Mouse (Mus musculus) liver, embryonic 14.5 days (tissue): ENCODE data around the gene 4930402H24Rik. TPM values are rescaled to one million over a fixed set of nuclear protein-coding genes. Genes with fewer than 3 reads are reported as not detected.

Source experiments
- ATAC-seq: fragments of 200-750 bp; cut with Nextera tagmentation; 2 replicates; pipeline ENCODE4 v1.8.0; 2017; ENCODE audit warnings: moderate number of reproducible peaks, mild to moderate bottlenecking, moderate library complexity; ENCODE audit not compliant: insufficient read depth
- DNase-seq, 3 experiments: peaks; one replicate each; pipeline ENCODE4 v3.0.0-alpha.2; 2012 to 2013; ENCODE audit warnings: low read depth in 3 of 3, low spot score in 3 of 3
- H3K27ac ChIP-seq: fragments of 300-500 bp; sonication (generic); 2 replicates; pipeline ENCODE4 v1.5.1; 2014; ENCODE audit warnings: moderate library complexity, mild to moderate bottlenecking, control low read depth, inconsistent platforms
- H3K27me3 ChIP-seq: fragments of 300-500 bp; sonication (generic); 2 replicates; pipeline ENCODE4 v1.6.1; 2014; ENCODE audit warnings: mild to moderate bottlenecking, low read length, moderate library complexity; ENCODE audit not compliant: control insufficient read depth, insufficient read depth
- H3K36me3 ChIP-seq: fragments of 300-500 bp; sonication (generic); replicated peaks from 2 replicates; pipeline ENCODE4 v1.6.1; 2014; ENCODE audit warnings: low read depth; ENCODE audit not compliant: control insufficient read depth, insufficient read depth
- H3K4me1 ChIP-seq, 2 experiments: fragments of 200-500 bp in 1 of 2; fragments of 300-500 bp in 1 of 2; sonication (generic) in 1 of 2; replicated peaks; 2 replicates each; pipeline ENCODE4 v1.6.1; 2012 to 2014; ENCODE audit warnings: antibody characterized with exemption in 1 of 2, inconsistent platforms in 1 of 2, low read length in 1 of 2; ENCODE audit not compliant: control insufficient read depth in 2 of 2, insufficient read depth in 2 of 2
- H3K4me2 ChIP-seq: fragments of 300-500 bp; sonication (generic); 2 replicates; pipeline ENCODE4 v1.6.1; 2014; ENCODE audit warnings: low read depth, mild to moderate bottlenecking, control low read depth, moderate library complexity
- H3K4me3 ChIP-seq, 2 experiments: fragments of 200-500 bp in 1 of 2; fragments of 300-500 bp in 1 of 2; sonication (generic) in 1 of 2; 2 replicates each; pipeline ENCODE4 v1.5.1; 2012 to 2014; ENCODE audit warnings: low read depth in 2 of 2, low read length in 2 of 2, mild to moderate bottlenecking in 2 of 2, control low read depth in 1 of 2, inconsistent platforms in 1 of 2, moderate library complexity in 1 of 2; ENCODE audit not compliant: insufficient read depth in 1 of 2
- H3K9ac ChIP-seq: fragments of 300-500 bp; sonication (generic); replicated peaks from 2 replicates; pipeline ENCODE4 v1.6.1; 2014; ENCODE audit warnings: mild to moderate bottlenecking, control low read depth, moderate library complexity
- H3K9me3 ChIP-seq: fragments of 300-500 bp; sonication (generic); 2 replicates; pipeline ENCODE4 v1.6.1; 2016; ENCODE audit warnings: low read length, mixed read lengths; ENCODE audit not compliant: control insufficient read depth
- CTCF ChIP-seq: IDR thresholded peaks from 2 replicates; pipeline ENCODE4 v1.5.1; 2016; ENCODE audit warnings: antibody characterized with exemption, low read depth, control low read depth
- EP300 ChIP-seq: IDR thresholded peaks from 2 replicates; pipeline ENCODE4 v1.6.1; 2016; ENCODE audit warnings: antibody characterized with exemption, low read depth
- WGBS: fragments of 180-500 bp; shearing (Covaris S2); extraction: QIAGEN DNeasy Blood & Tissue Kit; methylation state at CpG from one replicate; pipeline ENCODE4 v1.1.7; 2014; ENCODE audit not compliant: insufficient replicate concordance; 5-methylcytosine and 5-hydroxymethylcytosine counted together
- polyA plus RNA-seq, 2 experiments: library from polyadenylated mRNA; depleted of rRNA in 1 of 2; stranded (reverse) in 1 of 2; unstranded in 1 of 2; fragments of >200 nt; fragmentation: Nextera tagmentation in 1 of 2; extraction: Ambion mirVana in 1 of 2; gene quantifications; 2 replicates each; pipeline versions ENCODE4 v1.2.1 to v1.2.3; 2012 to 2014

4930402H24Rik gene
- polyA plus RNA-seq, 2 experiments: 4.4 to 6.9 TPM

DNA sequence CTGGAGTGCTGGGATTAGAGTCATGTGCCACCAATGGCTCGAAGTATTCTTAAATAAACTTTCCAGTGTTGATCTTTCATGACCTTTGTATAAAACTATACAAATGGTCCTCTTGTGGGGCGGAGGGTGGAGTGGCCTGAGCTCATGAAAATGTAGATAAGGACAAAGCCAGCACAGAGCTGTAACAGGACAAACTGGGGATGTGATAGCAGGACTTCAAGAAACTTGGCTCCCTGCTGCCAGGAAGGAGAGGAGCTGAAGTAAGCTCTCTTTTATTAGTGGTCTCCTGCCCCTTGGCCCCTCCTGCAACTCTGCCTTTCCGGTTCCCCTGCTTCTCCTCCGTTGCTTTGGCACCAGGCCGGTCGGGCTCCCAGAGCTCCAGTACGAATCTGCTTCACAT, 129.6 kb downstream of the 4930402H24Rik start:
- Histone ChIP-seq H3K9me3 (no peaks in the 10 kb centered on the region), H3K4me2 (no peak overlapping the region), H3K27ac (no peak overlapping the region), H3K27me3 (no peaks in the 10 kb centered on the region), H3K4me3 (no peak overlapping the region), H3K4me1 (no peaks in the 10 kb centered on the region), H3K36me3 (no peaks in the 10 kb centered on the region), H3K9ac (no peak overlapping the region)
- DNase-seq: no peak
- WGBS: 73% methylated on average over 7 of the region's 7 CpGs
- TF ChIP-seq CTCF (no peak), EP300 (no peak)
- ATAC-seq: no peak

DNA sequence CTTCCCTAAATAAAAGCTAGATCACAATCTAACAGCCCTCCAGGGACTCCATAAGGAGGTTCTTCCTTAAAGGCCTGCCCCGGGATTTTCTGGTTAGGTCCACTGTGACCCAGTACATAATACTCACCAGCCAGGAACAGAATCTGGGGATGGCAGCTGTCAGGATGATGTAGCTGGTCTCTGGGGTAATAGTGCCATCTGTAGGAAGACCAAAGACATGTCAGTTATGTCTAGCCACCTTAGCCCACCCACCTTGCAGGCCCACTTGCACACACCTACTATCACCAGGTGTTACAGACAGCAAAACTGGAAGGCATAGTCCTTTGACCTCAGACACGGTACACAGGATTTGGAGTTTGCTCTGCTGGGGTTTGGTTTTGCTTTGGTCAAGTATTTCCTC, 138.7 kb downstream of the 4930402H24Rik start:
- Histone ChIP-seq H3K4me3 (no peak overlapping the region), H3K9me3 (no peaks in the 10 kb centered on the region), H3K27me3 (no peaks in the 10 kb centered on the region), H3K9ac (no peak overlapping the region), H3K27ac (no peak overlapping the region), H3K4me1 (no peaks in the 10 kb centered on the region), H3K36me3 (no peaks in the 10 kb centered on the region), H3K4me2 (no peak overlapping the region)
- no peak for TF ChIP-seq EP300
- peak; percentile 38; the same call in 1 of the 2 replicates for TF ChIP-seq CTCF
- no peak for DNase-seq
- WGBS: 46% methylated on average over 2 of the region's 2 CpGs
- ATAC-seq: no peak

DNA sequence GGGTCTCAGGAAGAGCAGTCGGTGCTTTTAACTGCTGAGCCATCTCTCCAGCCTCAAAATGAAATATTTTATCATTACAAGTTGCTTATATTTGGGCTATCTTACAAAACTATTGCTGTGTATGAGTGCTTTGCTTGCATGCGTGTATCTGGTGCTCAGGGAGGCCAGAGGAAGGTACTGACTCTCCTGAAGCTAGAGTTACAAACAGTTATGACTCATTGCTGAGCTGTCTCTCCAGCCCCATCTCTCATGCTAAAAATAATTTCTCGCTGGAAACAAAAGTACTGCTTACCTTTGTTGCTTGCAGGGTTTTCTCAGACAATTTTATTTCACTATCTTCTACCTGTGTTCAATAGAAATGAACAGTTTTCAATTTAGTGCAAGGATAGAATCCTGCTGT, 140.8 kb downstream of the 4930402H24Rik start:
- Histone ChIP-seq H3K27ac (no peak overlapping the region), H3K9ac (no peak overlapping the region), H3K4me3 (no peak overlapping the region), H3K9me3 (no peaks in the 10 kb centered on the region), H3K4me2 (no peak overlapping the region), H3K36me3 (no peaks in the 10 kb centered on the region), H3K27me3 (no peaks in the 10 kb centered on the region), H3K4me1 (no peaks in the 10 kb centered on the region)
- DNase-seq (no peak), ATAC-seq (no peak)
- TF ChIP-seq EP300 (no peak), CTCF (no peak)
- WGBS: 77% methylated on average over 3 of the region's 3 CpGs

DNA sequence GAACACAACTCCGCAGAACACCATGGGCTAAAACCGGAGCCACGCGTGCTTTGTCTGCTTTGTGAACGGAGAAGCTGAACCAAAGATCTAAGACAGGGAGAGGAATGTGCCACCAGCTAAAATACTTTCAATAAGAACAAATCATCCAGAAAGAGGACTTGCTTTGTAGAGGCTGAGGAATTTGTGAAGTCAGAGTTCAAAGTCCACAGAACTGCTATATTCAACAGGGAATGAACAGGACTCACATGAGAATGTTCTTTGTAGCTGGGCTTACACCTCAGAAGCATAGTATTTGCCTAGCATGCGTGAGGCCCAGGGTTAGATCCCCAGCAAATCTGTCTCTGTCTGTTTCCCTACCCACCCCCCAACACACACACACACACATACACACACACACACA, 145.3 kb downstream of the 4930402H24Rik start:
- Histone ChIP-seq H3K36me3 (no peaks in the 10 kb centered on the region), H3K27me3 (no peaks in the 10 kb centered on the region), H3K4me1 (no peaks in the 10 kb centered on the region), H3K4me2 (no peak overlapping the region), H3K4me3 (no peak overlapping the region), H3K27ac (no peak overlapping the region), H3K9ac (no peak overlapping the region), H3K9me3 (no peaks in the 10 kb centered on the region)
- DNase-seq (no peak), ATAC-seq (no peak)
- no peak for TF ChIP-seq CTCF
- no peak for TF ChIP-seq EP300
- WGBS: 85% methylated on average over 6 of the region's 6 CpGs

DNA sequence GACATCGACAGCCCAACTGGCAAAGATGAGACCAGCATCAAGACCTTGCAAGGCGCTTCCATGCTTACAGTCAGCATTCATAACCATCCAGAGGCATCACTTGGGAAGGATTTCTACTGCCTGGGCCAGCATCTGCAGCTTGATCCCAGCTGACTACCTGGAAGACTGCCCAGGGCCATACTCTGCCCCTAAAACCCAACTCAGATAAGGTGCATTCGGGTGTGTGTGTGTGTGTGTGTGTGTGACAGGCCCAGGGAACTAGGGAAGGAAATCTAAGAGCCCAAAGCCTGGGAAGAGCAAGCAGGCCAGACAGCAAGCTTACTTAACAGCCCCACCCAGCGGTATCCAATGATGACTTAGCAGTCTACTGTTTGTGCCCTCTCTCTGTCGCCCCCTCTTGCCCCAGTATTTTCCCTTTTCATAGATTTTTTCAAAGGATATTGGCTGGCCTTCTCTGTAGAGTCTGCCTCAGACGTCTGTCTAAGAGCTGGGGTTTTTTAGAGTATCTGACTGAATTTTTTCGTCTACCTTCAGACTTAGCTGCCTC, 151.1 kb downstream of the 4930402H24Rik start:
- WGBS: 48% methylated on average over 7 of the region's 7 CpGs
- Histone ChIP-seq H3K4me2 (no peak overlapping the region), H3K27me3 (no peaks in the 10 kb centered on the region), H3K9me3 (no peaks in the 10 kb centered on the region), H3K4me3 (no peak overlapping the region), H3K9ac (no peak overlapping the region), H3K27ac (no peak overlapping the region), H3K4me1 (peaks cover 0 to 3% of the 10 kb centered on the region in 2 experiments; a peak in 1 of 4 replicates), H3K36me3 (no peaks in the 10 kb centered on the region)
- DNase-seq (no peak), ATAC-seq (no peak)
- TF ChIP-seq EP300 (no peak), CTCF (no peak)
